Mouse (Mus musculus) CH12F3 (cell line): ENCODE measurements around the gene Tex35.

ENCODE experiments used
- in situ Hi-C: fragments of 300-500 bp; cut with MboI; formaldehyde crosslinking; loops from 2 replicates; pipeline ENCODE4 v1.14.3; 2020; ENCODE audit warnings: low sequenced_read_pairs

Tex35 gene

GRCm38 (mm10) chr1:157081999-157082398, 26.5 kb downstream of the Tex35 start:
- in situ Hi-C loops, result loop anchor here (5.0 to 10.0 kb wide), 2 partner anchors 203 to 340 kb away; no protein-coding TSS in a partner anchor

- in situ Hi-C loops, result loop anchor here (5.0 to 10.0 kb wide), 2 partner anchors 204 to 339 kb away; no protein-coding TSS in a partner anchor
These were observed 27.2 kb downstream of the Tex35 start for GRCm38 (mm10) chr1:157081076-157081804.

- in situ Hi-C loops, result loop anchor here (5.0 to 10.0 kb wide), 2 partner anchors 205 to 338 kb away; no protein-coding TSS in a partner anchor
These were observed 28.4 kb downstream of the Tex35 start for GRCm38 (mm10) chr1:157080071-157080470.

- in situ Hi-C loops, result loop anchor here (5.0 to 10.0 kb wide), 2 partner anchors 205 to 337 kb away; no protein-coding TSS in a partner anchor
These were observed 29.0 kb downstream of the Tex35 start for GRCm38 (mm10) chr1:157079384-157080025.

- in situ Hi-C loops, result no loop called here
These were observed 31.4 kb downstream of the Tex35 start for GRCm38 (mm10) chr1:157076781-157077705.

GRCm38 (mm10) chr1:157076257-157076656, 32.2 kb downstream of the Tex35 start:
- in situ Hi-C loops, result no loop called here

- in situ Hi-C loops, result loop anchor here (25.0 kb wide), 1 partner anchor 138 kb away; the partner anchor contains the start of gene Ralgps2
These were observed 33.5 kb downstream of the Tex35 start for GRCm38 (mm10) chr1:157074937-157075336.

GRCm38 (mm10) chr1:157074371-157074770, 34.1 kb downstream of the Tex35 start:
- in situ Hi-C loops, result loop anchor here (25.0 kb wide), 1 partner anchor 137 kb away; the partner anchor contains the start of gene Ralgps2

GRCm38 (mm10) chr1:157073592-157073991, 34.9 kb downstream of the Tex35 start:
- in situ Hi-C loops, result loop anchor here (25.0 kb wide), 1 partner anchor 136 kb away; the partner anchor contains the start of gene Ralgps2

- in situ Hi-C loops, result loop anchor here (25.0 kb wide), 1 partner anchor 132 kb away; the partner anchor contains the start of gene Ralgps2
These were observed 39.2 kb downstream of the Tex35 start for GRCm38 (mm10) chr1:157069181-157069828.

- in situ Hi-C loops, result loop anchor here (25.0 kb wide), 1 partner anchor 131 kb away; the partner anchor contains the start of gene Ralgps2
These were observed 40.2 kb downstream of the Tex35 start for GRCm38 (mm10) chr1:157068316-157068715.

- in situ Hi-C loops, result loop anchor here (25.0 kb wide), 1 partner anchor 129 kb away; the partner anchor contains the start of gene Ralgps2
These were observed 42.4 kb downstream of the Tex35 start for GRCm38 (mm10) chr1:157065819-157066730.

GRCm38 (mm10) chr1:157063318-157064115, 45.0 kb downstream of the Tex35 start:
- in situ Hi-C loops, result loop anchor here (25.0 kb wide), 1 partner anchor 126 kb away; the partner anchor contains the start of gene Ralgps2

- in situ Hi-C loops, result loop anchor here (25.0 kb wide), 1 partner anchor 125 kb away; the partner anchor contains the start of gene Ralgps2
These were observed 46.0 kb downstream of the Tex35 start for GRCm38 (mm10) chr1:157062445-157062825.

GRCm38 (mm10) chr1:157061800-157062444, 46.6 kb downstream of the Tex35 start:
- in situ Hi-C loops, result loop anchor here (25.0 kb wide), 1 partner anchor 125 kb away; the partner anchor contains the start of gene Ralgps2

GRCm38 (mm10) chr1:157061170-157061569, 47.3 kb downstream of the Tex35 start:
- in situ Hi-C loops, result loop anchor here (25.0 kb wide), 1 partner anchor 124 kb away; the partner anchor contains the start of gene Ralgps2
